Mouse (Mus musculus): ENCODE results near the gene Lmo7. TPM values are rescaled to one million over a fixed set of nuclear protein-coding genes. Genes with fewer than 3 reads are reported as not detected.

Gene Lmo7
- polyA plus RNA-seq, 1 experiment from 2014 or later = 11.6 TPM

- no peaks in the 10 kb centered on the region for H3K27me3 ChIP-seq (ENCODE audit: control insufficient read depth, insufficient read depth, low read length)
- H3K4me3 ChIP-seq (ENCODE audit: low read length) = no peak overlapping the region
- 82% methylated on average over 4 of the region's 4 CpGs for WGBS
- H3K36me3 ChIP-seq (ENCODE audit: control insufficient read depth, insufficient read depth, low read length) = no peaks in the 10 kb centered on the region
- no peak overlapping the region for H3K9ac ChIP-seq (ENCODE audit: low read depth, low read length)
- no peak overlapping the region for H3K27ac ChIP-seq (ENCODE audit: low read depth, low read length)
- H3K4me1 ChIP-seq (ENCODE audit: control insufficient read depth, insufficient read depth, low read length) = no peaks in the 10 kb centered on the region
- H3K9me3 ChIP-seq (ENCODE audit: control insufficient read depth, low read length) = no peaks in the 10 kb centered on the region
- no peak overlapping the region for H3K4me2 ChIP-seq (replicated peaks; ENCODE audit: low read depth, low read length)
- no peak for ATAC-seq (ENCODE audit: low FRiP score, low TSS enrichment)
These were observed 7.7 kb downstream of the Lmo7 start for GRCm38 (mm10) chr14:101737501-101737900.

GRCm38 (mm10) chr14:101746635-101747034, 16.9 kb downstream of the Lmo7 start:
- Histone ChIP-seq H3K4me2 (replicated peaks; ENCODE audit: low read depth, low read length) (no peak overlapping the region), H3K9me3 (ENCODE audit: control insufficient read depth, low read length) (no peaks in the 10 kb centered on the region), H3K4me3 (ENCODE audit: low read length) (no peak overlapping the region), H3K36me3 (ENCODE audit: control insufficient read depth, insufficient read depth, low read length) (no peaks in the 10 kb centered on the region), H3K9ac (ENCODE audit: low read depth, low read length) (no peak overlapping the region), H3K4me1 (ENCODE audit: control insufficient read depth, insufficient read depth, low read length) (no peaks in the 10 kb centered on the region), H3K27me3 (ENCODE audit: control insufficient read depth, insufficient read depth, low read length) (no peaks in the 10 kb centered on the region), H3K27ac (ENCODE audit: low read depth, low read length) (no peak overlapping the region)
- ATAC-seq (ENCODE audit: low FRiP score, low TSS enrichment) = no peak
- 89% methylated on average over 3 of the region's 3 CpGs for WGBS

- WGBS = 93% methylated on average over 11 of the region's 11 CpGs
- no peak for ATAC-seq (ENCODE audit: low FRiP score, low TSS enrichment)
These were observed 18.1 kb downstream of the Lmo7 start for GRCm38 (mm10) chr14:101747811-101748210.

GRCm38 (mm10) chr14:101748436-101748835, 18.7 kb downstream of the Lmo7 start:
- ATAC-seq (ENCODE audit: low FRiP score, low TSS enrichment) = no peak
- 48% methylated on average over 7 of the region's 7 CpGs for WGBS
- H3K36me3 ChIP-seq (ENCODE audit: control insufficient read depth, insufficient read depth, low read length) = no peaks in the 10 kb centered on the region
- no peak overlapping the region for H3K9ac ChIP-seq (ENCODE audit: low read depth, low read length)
- no peak overlapping the region for H3K27ac ChIP-seq (ENCODE audit: low read depth, low read length)
- no peaks in the 10 kb centered on the region for H3K27me3 ChIP-seq (ENCODE audit: control insufficient read depth, insufficient read depth, low read length)
- H3K4me1 ChIP-seq (ENCODE audit: control insufficient read depth, insufficient read depth, low read length) = no peaks in the 10 kb centered on the region
- no peak overlapping the region for H3K4me2 ChIP-seq (replicated peaks; ENCODE audit: low read depth, low read length)
- no peak overlapping the region for H3K4me3 ChIP-seq (ENCODE audit: low read length)
- H3K9me3 ChIP-seq (ENCODE audit: control insufficient read depth, low read length) = no peaks in the 10 kb centered on the region

More at GRCm38 (mm10) chr14:101747811-101748210, 18.1 kb downstream of the Lmo7 start:
- no peaks in the 10 kb centered on the region for H3K36me3 ChIP-seq (ENCODE audit: control insufficient read depth, insufficient read depth, low read length)
- H3K27me3 ChIP-seq (ENCODE audit: control insufficient read depth, insufficient read depth, low read length) = no peaks in the 10 kb centered on the region
- H3K4me2 ChIP-seq (replicated peaks; ENCODE audit: low read depth, low read length) = no peak overlapping the region
- no peak overlapping the region for H3K27ac ChIP-seq (ENCODE audit: low read depth, low read length)
- H3K4me3 ChIP-seq (ENCODE audit: low read length) = no peak overlapping the region
- H3K4me1 ChIP-seq (ENCODE audit: control insufficient read depth, insufficient read depth, low read length) = no peaks in the 10 kb centered on the region
- H3K9me3 ChIP-seq (ENCODE audit: control insufficient read depth, low read length) = no peaks in the 10 kb centered on the region
- no peak overlapping the region for H3K9ac ChIP-seq (ENCODE audit: low read depth, low read length)

- Histone ChIP-seq H3K9ac (ENCODE audit: low read depth, low read length) (no peak overlapping the region), H3K9me3 (ENCODE audit: control insufficient read depth, low read length) (no peaks in the 10 kb centered on the region), H3K27ac (ENCODE audit: low read depth, low read length) (no peak overlapping the region), H3K36me3 (ENCODE audit: control insufficient read depth, insufficient read depth, low read length) (no peaks in the 10 kb centered on the region), H3K4me1 (ENCODE audit: control insufficient read depth, insufficient read depth, low read length) (no peaks in the 10 kb centered on the region), H3K4me2 (replicated peaks; ENCODE audit: low read depth, low read length) (no peak overlapping the region), H3K27me3 (ENCODE audit: control insufficient read depth, insufficient read depth, low read length) (no peaks in the 10 kb centered on the region), H3K4me3 (ENCODE audit: low read length) (no peak overlapping the region)
- ATAC-seq (ENCODE audit: low FRiP score, low TSS enrichment) = no peak
- 73% methylated on average over 4 of the region's 4 CpGs for WGBS
These were observed 21.2 kb downstream of the Lmo7 start for GRCm38 (mm10) chr14:101750910-101751309.

- H3K36me3 ChIP-seq (ENCODE audit: control insufficient read depth, insufficient read depth, low read length) = no peaks in the 10 kb centered on the region
- H3K4me3 ChIP-seq (ENCODE audit: low read length) = no peak overlapping the region
- no peak for ATAC-seq (ENCODE audit: low FRiP score, low TSS enrichment)
- 63% methylated on average over 4 of the region's 4 CpGs for WGBS
- no peaks in the 10 kb centered on the region for H3K27me3 ChIP-seq (ENCODE audit: control insufficient read depth, insufficient read depth, low read length)
- H3K4me1 ChIP-seq (ENCODE audit: control insufficient read depth, insufficient read depth, low read length) = no peaks in the 10 kb centered on the region
- no peak overlapping the region for H3K9ac ChIP-seq (ENCODE audit: low read depth, low read length)
- H3K4me2 ChIP-seq (replicated peaks; ENCODE audit: low read depth, low read length) = no peak overlapping the region
- H3K27ac ChIP-seq (ENCODE audit: low read depth, low read length) = no peak overlapping the region
- no peaks in the 10 kb centered on the region for H3K9me3 ChIP-seq (ENCODE audit: control insufficient read depth, low read length)
These were observed 25.7 kb downstream of the Lmo7 start for GRCm38 (mm10) chr14:101755425-101755824.

- H3K9me3 ChIP-seq (ENCODE audit: control insufficient read depth, low read length) = no peaks in the 10 kb centered on the region
- H3K4me3 ChIP-seq (ENCODE audit: low read length) = no peak overlapping the region
- no peaks in the 10 kb centered on the region for H3K4me1 ChIP-seq (ENCODE audit: control insufficient read depth, insufficient read depth, low read length)
- no peak overlapping the region for H3K27ac ChIP-seq (ENCODE audit: low read depth, low read length)
- no peaks in the 10 kb centered on the region for H3K27me3 ChIP-seq (ENCODE audit: control insufficient read depth, insufficient read depth, low read length)
- no peak for ATAC-seq (ENCODE audit: low FRiP score, low TSS enrichment)
- no peak overlapping the region for H3K4me2 ChIP-seq (replicated peaks; ENCODE audit: low read depth, low read length)
- no peaks in the 10 kb centered on the region for H3K36me3 ChIP-seq (ENCODE audit: control insufficient read depth, insufficient read depth, low read length)
- 42% methylated on average over 1 of the region's 1 CpGs for WGBS
- H3K9ac ChIP-seq (ENCODE audit: low read depth, low read length) = no peak overlapping the region
These were observed 32.5 kb downstream of the Lmo7 start for GRCm38 (mm10) chr14:101762267-101762666.

GRCm38 (mm10) chr14:101763762-101764295, 34.1 kb downstream of the Lmo7 start:
- no peak overlapping the region for H3K27ac ChIP-seq (ENCODE audit: low read depth, low read length)
- 33% methylated on average over 3 of the region's 3 CpGs for WGBS
- no peaks in the 10 kb centered on the region for H3K4me1 ChIP-seq (ENCODE audit: control insufficient read depth, insufficient read depth, low read length)
- no peak overlapping the region for H3K4me2 ChIP-seq (replicated peaks; ENCODE audit: low read depth, low read length)
- H3K27me3 ChIP-seq (ENCODE audit: control insufficient read depth, insufficient read depth, low read length) = no peaks in the 10 kb centered on the region
- H3K9ac ChIP-seq (ENCODE audit: low read depth, low read length) = no peak overlapping the region
- H3K4me3 ChIP-seq (ENCODE audit: low read length) = no peak overlapping the region
- no peak for ATAC-seq (ENCODE audit: low FRiP score, low TSS enrichment)
- H3K36me3 ChIP-seq (ENCODE audit: control insufficient read depth, insufficient read depth, low read length) = no peaks in the 10 kb centered on the region
- no peaks in the 10 kb centered on the region for H3K9me3 ChIP-seq (ENCODE audit: control insufficient read depth, low read length)

- no peak overlapping the region for H3K9ac ChIP-seq (ENCODE audit: low read depth, low read length)
- no peaks in the 10 kb centered on the region for H3K4me1 ChIP-seq (ENCODE audit: control insufficient read depth, insufficient read depth, low read length)
- ATAC-seq (ENCODE audit: low FRiP score, low TSS enrichment) = no peak
- H3K4me3 ChIP-seq (ENCODE audit: low read length) = no peak overlapping the region
- no peak overlapping the region for H3K4me2 ChIP-seq (replicated peaks; ENCODE audit: low read depth, low read length)
- H3K27me3 ChIP-seq (ENCODE audit: control insufficient read depth, insufficient read depth, low read length) = no peaks in the 10 kb centered on the region
- H3K27ac ChIP-seq (ENCODE audit: low read depth, low read length) = no peak overlapping the region
- H3K36me3 ChIP-seq (ENCODE audit: control insufficient read depth, insufficient read depth, low read length) = no peaks in the 10 kb centered on the region
- no peaks in the 10 kb centered on the region for H3K9me3 ChIP-seq (ENCODE audit: control insufficient read depth, low read length)
- WGBS = 89% methylated on average over 5 of the region's 5 CpGs
These were observed 41.6 kb downstream of the Lmo7 start for GRCm38 (mm10) chr14:101771336-101771735.

Measured in kidney, embryonic 14.5 days (tissue).